Mouse (Mus musculus) heart, embryonic 15.5 days (tissue): ENCODE results near the gene Il27ra. TPM values are rescaled to one million over a fixed set of nuclear protein-coding genes. Genes with fewer than 3 reads are reported as not detected.
A peak's percentile ranks its signal among the peaks of the same experiment; 100 is the strongest.

Experiments used
- ATAC-seq: fragments of 200-750 bp; cut with Nextera tagmentation; replicated peaks from 2 replicates; pipeline ENCODE4 v1.8.0; 2017; ENCODE audit warnings: low read depth, moderate TSS enrichment; ENCODE audit not compliant: insufficient number of reproducible peaks, insufficient read depth, low FRiP score
- H3K27ac ChIP-seq: fragments of 300-500 bp; sonication (generic); 2 replicates; pipeline ENCODE4 v1.5.1; 2015; ENCODE audit warnings: mild to moderate bottlenecking, inconsistent platforms
- H3K27me3 ChIP-seq: fragments of 300-500 bp; sonication (generic); 2 replicates; pipeline ENCODE4 v1.6.1; 2015; ENCODE audit warnings: inconsistent platforms
- H3K36me3 ChIP-seq: fragments of 300-500 bp; sonication (generic); 2 replicates; pipeline ENCODE4 v1.6.1; 2015; ENCODE audit warnings: mild to moderate bottlenecking, inconsistent platforms
- H3K4me1 ChIP-seq: fragments of 300-500 bp; sonication (generic); replicated peaks from 2 replicates; pipeline ENCODE4 v1.6.1; 2015; ENCODE audit warnings: inconsistent platforms
- H3K4me2 ChIP-seq: fragments of 300-500 bp; sonication (generic); 2 replicates; pipeline ENCODE4 v1.6.1; 2015; ENCODE audit warnings: inconsistent platforms, mild to moderate bottlenecking, moderate library complexity
- H3K4me3 ChIP-seq: fragments of 300-500 bp; sonication (generic); 2 replicates; pipeline ENCODE4 v1.5.1; 2015; ENCODE audit warnings: mild to moderate bottlenecking, inconsistent platforms
- H3K9ac ChIP-seq: fragments of 300-500 bp; sonication (generic); 2 replicates; pipeline ENCODE4 v1.6.1; 2015; ENCODE audit warnings: mild to moderate bottlenecking, inconsistent platforms
- H3K9me3 ChIP-seq: fragments of 300-500 bp; sonication (generic); replicated peaks from 2 replicates; pipeline ENCODE4 v1.6.1; 2016; ENCODE audit warnings: inconsistent platforms
- WGBS: fragments of 180-500 bp; shearing (Covaris S2); methylation state at CpG from one replicate; pipeline ENCODE4 v1.1.7; 2015; ENCODE audit warnings: mixed read lengths; 5-methylcytosine and 5-hydroxymethylcytosine counted together
- polyA plus RNA-seq: library from polyadenylated mRNA; unstranded; fragments of >200 nt; fragmentation: Nextera tagmentation; extraction: Ambion mirVana; gene quantifications from 2 replicates; pipeline ENCODE4 v1.2.1, GENCODE M21; 2015

The Il27ra gene
- polyA plus RNA-seq, 1 experiment from 2014 or later, result 5.4 TPM

DNA sequence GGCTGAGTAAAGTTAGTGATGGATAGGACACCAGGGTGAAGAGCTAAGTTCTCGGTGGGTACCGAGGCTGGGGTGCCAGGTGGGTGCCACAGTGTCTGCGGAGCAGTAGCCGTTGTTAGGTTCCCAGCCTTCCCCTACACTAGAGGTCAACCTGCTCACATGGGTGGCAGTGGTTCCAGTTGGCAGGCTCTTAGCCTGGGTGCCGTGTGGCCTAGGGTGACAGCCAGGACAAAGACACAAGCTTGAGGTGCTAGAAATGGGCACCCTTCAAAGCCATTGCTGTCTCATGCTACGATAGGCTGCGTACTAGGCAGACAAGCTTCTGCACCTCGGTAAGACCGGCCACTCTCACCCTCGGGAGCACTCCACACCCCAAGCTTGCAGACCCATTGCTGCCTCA lies 29.9 kb upstream of the Il27ra start:
- no peak overlapping the region for H3K4me3 ChIP-seq
- H3K27me3 ChIP-seq, result no peaks in the 10 kb centered on the region
- ATAC-seq, result no peak
- peaks cover 54% of the 10 kb centered on the region for H3K4me1 ChIP-seq
- no peak overlapping the region for H3K4me2 ChIP-seq
- H3K36me3 ChIP-seq, result no peaks in the 10 kb centered on the region
- H3K27ac ChIP-seq, result no peak overlapping the region
- no peaks in the 10 kb centered on the region for H3K9me3 ChIP-seq
- 90% methylated on average over 10 of the region's 10 CpGs for WGBS
- no peak overlapping the region for H3K9ac ChIP-seq

DNA sequence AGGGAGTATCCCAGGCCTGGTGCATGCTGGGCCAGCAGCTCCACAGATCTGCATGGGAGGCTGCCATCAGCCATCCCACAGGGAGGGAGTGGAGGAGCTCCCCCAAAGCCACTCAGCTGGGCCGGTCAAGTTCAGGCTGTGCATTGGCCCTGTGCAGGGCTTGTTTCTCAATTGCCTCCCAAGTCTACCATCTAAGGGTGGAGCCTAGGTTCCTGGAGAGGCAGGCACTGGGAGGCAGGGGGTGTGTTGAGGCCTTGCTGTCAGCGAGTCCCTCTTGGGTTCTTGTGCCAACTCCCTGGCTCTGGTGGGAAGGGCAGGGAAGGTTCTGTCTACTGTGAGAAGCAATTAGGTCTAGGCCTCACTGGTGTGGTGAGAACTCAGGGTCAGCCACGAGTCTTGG lies 29.5 kb upstream of the Il27ra start:
- Histone ChIP-seq H3K27me3 (no peaks in the 10 kb centered on the region), H3K4me2 (no peak overlapping the region), H3K9me3 (no peaks in the 10 kb centered on the region), H3K4me1 (peaks cover 54% of the 10 kb centered on the region), H3K36me3 (no peaks in the 10 kb centered on the region), H3K4me3 (no peak overlapping the region), H3K27ac (no peak overlapping the region), H3K9ac (no peak overlapping the region)
- ATAC-seq, result no peak
- WGBS, result 42% methylated on average over 3 of the region's 3 CpGs

DNA sequence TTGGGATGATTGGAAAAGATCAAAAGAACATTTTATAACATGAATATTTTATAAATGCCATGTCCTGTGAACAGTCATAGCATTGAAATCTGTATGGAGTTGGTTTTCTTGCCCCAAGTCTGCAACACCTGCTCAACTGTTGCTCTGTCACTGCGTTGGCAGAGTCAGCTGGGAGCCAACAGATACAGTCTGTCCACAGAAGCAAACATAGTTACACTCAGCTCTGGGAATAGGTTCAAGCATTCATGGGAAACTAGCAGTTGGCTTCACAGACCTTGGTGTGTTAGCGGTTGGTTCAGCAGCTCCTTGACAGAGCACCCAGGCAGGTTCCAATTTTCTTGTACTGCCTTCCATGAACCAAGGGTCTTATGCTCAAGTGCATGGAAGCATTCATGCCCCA lies 28.3 kb upstream of the Il27ra start:
- H3K4me3 ChIP-seq, result no peak overlapping the region
- H3K36me3 ChIP-seq, result no peaks in the 10 kb centered on the region
- ATAC-seq, result no peak
- 62% methylated on average over 2 of the region's 2 CpGs for WGBS
- H3K27me3 ChIP-seq, result no peaks in the 10 kb centered on the region
- peak overlapping the region; percentile 9; the same call in 1 of the 2 replicates for H3K27ac ChIP-seq
- no peak overlapping the region for H3K9ac ChIP-seq
- H3K4me2 ChIP-seq, result no peak overlapping the region
- no peaks in the 10 kb centered on the region for H3K9me3 ChIP-seq
- peaks cover 54% of the 10 kb centered on the region for H3K4me1 ChIP-seq

DNA sequence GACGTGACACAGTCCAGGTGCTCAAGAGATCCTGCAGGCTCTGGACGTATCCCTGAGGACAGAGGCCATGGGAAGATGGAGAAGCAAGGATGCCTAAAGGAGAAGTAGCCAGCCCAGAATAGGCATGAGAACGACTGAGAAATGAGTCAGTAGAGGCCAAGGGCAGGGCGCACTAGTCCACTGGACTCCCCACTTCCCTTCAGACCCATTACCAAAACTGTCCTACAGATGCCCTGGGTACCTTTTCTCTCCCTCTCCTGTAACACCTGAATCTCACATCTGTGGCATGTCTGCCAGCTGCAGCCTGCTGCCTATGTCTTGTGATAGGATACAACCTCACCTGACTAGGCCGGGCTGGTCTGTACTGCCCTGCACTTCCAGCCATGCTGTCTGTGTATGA lies 27.9 kb upstream of the Il27ra start:
- H3K9ac ChIP-seq, result no peak overlapping the region

GRCm38 (mm10) chr8:84069750-84070149 lies 27.4 kb upstream of the Il27ra start:
- Histone ChIP-seq H3K36me3 (no peaks in the 10 kb centered on the region), H3K27ac (no peak overlapping the region), H3K4me3 (no peak overlapping the region), H3K9ac (no peak overlapping the region), H3K4me1 (peaks cover 56% of the 10 kb centered on the region), H3K9me3 (no peaks in the 10 kb centered on the region), H3K27me3 (no peaks in the 10 kb centered on the region), H3K4me2 (no peak overlapping the region)
- 72% methylated on average over 2 of the region's 2 CpGs for WGBS
- no peak for ATAC-seq

More for the DNA sequence above, 27.9 kb upstream of the Il27ra start:
- H3K4me2 ChIP-seq, result no peak overlapping the region
- H3K27me3 ChIP-seq, result no peaks in the 10 kb centered on the region
- WGBS, result 79% methylated on average over 5 of the region's 5 CpGs
- H3K4me1 ChIP-seq, result peaks cover 56% of the 10 kb centered on the region
- H3K36me3 ChIP-seq, result no peaks in the 10 kb centered on the region
- H3K27ac ChIP-seq, result peak overlapping the region; percentile 9; the same call in 1 of the 2 replicates
- no peak overlapping the region for H3K4me3 ChIP-seq
- no peak for ATAC-seq
- H3K9me3 ChIP-seq, result no peaks in the 10 kb centered on the region

DNA sequence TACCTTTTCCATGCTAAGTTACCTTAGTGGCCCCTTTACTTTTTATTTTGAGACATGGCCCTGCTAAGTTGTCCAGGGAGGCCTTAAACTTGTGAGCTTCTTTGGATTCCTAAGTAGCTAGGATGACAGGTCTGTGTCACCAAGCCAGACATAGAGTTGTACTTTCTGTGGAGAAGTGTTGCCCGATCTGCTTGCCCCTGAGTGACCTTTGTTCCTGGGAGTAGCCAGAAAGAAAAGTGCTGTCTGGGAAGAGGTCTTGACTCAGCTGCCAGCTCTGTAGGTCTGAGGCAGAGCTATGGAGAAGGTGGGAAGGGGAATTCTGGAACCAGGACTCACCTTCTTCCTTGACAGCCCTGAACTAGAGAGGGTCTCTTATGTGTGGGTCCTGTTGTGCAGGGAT lies 26.8 kb upstream of the Il27ra start:
- no peaks in the 10 kb centered on the region for H3K27me3 ChIP-seq
- no peak overlapping the region for H3K4me3 ChIP-seq
- H3K4me1 ChIP-seq, result peaks cover 56% of the 10 kb centered on the region
- ATAC-seq, result no peak
- H3K36me3 ChIP-seq, result no peaks in the 10 kb centered on the region
- H3K9ac ChIP-seq, result no peak overlapping the region
- WGBS, result 30% methylated on average over 1 of the region's 1 CpGs
- no peaks in the 10 kb centered on the region for H3K9me3 ChIP-seq
- H3K27ac ChIP-seq, result peak overlapping the region; percentile 55
- peak overlapping the region; percentile 19; the same call in 1 of the 2 replicates for H3K4me2 ChIP-seq

DNA sequence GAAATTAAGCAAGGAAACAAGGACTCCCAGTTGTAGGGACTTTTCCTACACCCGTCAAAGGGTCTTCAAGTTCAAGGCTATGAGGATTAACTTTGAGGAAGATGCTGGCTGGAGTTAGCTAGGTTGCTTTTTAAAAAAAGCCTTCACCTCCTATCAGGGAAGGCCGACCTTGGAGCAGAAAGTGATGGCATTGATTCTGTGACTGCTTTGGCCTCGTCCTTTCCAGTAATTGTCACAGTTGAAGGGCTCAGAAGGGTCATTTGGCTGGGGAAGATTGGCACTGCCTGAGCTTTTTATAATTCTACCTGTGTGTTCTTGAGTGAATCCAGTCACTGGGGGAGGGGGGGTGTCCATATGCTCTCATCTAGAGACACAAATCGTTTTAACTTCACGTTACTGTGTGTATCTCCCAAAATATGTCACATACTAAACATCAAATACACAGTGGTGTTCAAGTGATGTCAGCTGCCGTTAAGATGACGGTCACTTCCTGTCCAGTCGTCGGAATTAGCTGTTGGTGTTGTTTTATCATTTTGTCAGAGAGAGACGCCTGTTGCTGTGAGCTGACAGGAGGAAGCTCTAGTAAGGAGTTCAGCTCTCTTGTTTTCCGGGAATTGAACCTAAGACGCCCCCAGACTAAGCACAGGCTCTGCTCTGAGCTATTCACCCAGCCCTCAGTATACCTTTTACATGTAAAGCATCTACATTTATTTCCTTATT lies 26.1 kb upstream of the Il27ra start:
- no peak overlapping the region; the same call in 1 of the 2 replicates for H3K9ac ChIP-seq
- 45% methylated on average over 12 of the region's 12 CpGs for WGBS
- H3K4me1 ChIP-seq, result peaks cover 56% of the 10 kb centered on the region
- H3K4me2 ChIP-seq, result peak overlapping the region; percentile 58; the same call in 1 of the 2 replicates
- no peaks in the 10 kb centered on the region for H3K36me3 ChIP-seq
- no peak for ATAC-seq
- H3K9me3 ChIP-seq, result no peaks in the 10 kb centered on the region
- H3K27ac ChIP-seq, result peak overlapping the region; percentile 55
- H3K27me3 ChIP-seq, result no peaks in the 10 kb centered on the region
- H3K4me3 ChIP-seq, result no peak overlapping the region

DNA sequence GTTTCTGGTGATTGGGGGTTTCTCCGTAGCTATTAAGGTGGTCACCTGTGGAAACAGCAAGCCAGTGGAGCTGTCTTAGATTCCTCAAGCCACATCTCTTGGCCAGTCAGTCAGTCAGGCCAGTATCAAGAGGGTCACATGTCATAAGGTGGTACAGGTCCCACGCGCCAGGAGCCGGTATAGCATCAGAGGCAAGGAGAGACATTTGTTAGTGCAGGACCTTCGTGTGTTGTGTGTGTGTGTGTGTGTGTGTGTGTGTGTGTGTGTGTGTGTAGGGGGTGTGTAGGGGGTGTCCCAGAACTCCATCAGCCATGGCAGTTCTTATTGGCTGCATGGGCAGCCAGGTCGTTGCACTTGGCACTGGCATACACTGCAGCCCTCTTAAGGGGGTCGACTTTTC lies 25.5 kb upstream of the Il27ra start:
- no peaks in the 10 kb centered on the region for H3K27me3 ChIP-seq

DNA sequence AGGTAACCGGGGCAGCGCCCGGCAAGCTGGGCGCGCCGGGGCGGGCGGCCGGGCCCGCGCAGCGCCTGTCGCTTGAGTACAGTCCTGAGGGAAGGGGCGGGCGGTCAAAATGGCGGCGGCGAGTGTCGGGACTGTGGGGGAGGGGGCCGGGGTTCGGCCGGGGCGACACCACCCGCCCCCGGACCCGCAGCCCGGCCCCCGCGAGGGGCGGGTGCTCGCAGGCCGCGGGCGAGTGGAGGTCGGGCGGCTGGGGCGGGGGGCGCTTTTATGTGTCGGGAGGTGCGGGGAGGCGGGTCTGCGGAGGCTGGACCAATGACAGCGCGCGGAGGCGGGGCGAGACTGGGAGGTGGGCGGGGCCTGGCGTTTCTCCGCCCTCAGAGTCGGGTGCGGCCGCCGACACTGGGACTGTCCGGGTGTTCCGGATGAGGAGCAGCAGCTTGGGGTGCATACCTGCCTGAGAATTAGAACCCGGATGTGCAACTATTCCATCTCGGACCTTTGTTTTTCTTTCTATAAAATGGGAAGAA lies 24.7 kb upstream of the Il27ra start:
- Histone ChIP-seq H3K4me1 (peaks cover 48% of the 10 kb centered on the region), H3K9me3 (no peaks in the 10 kb centered on the region), H3K36me3 (no peaks in the 10 kb centered on the region), H3K27ac (peak overlapping the region; percentile 95), H3K27me3 (no peaks in the 10 kb centered on the region), H3K4me2 (peak overlapping the region; percentile 58), H3K9ac (peak overlapping the region; percentile 78), H3K4me3 (peak overlapping the region; percentile 85)
- under 1% methylated on average over 57 of the region's 58 CpGs for WGBS
- ATAC-seq, result peak; percentile 72

More for the DNA sequence above, 25.5 kb upstream of the Il27ra start:
- no peak for ATAC-seq
- Histone ChIP-seq H3K4me2 (peak overlapping the region; percentile 58), H3K27ac (peak overlapping the region; percentile 95; the same call in 1 of the 2 replicates), H3K4me3 (peak overlapping the region; percentile 85), H3K4me1 (peaks cover 51% of the 10 kb centered on the region), H3K9me3 (no peaks in the 10 kb centered on the region), H3K9ac (no peak overlapping the region; the same call in 1 of the 2 replicates), H3K36me3 (no peaks in the 10 kb centered on the region)
- 71% methylated on average over 7 of the region's 7 CpGs for WGBS

DNA sequence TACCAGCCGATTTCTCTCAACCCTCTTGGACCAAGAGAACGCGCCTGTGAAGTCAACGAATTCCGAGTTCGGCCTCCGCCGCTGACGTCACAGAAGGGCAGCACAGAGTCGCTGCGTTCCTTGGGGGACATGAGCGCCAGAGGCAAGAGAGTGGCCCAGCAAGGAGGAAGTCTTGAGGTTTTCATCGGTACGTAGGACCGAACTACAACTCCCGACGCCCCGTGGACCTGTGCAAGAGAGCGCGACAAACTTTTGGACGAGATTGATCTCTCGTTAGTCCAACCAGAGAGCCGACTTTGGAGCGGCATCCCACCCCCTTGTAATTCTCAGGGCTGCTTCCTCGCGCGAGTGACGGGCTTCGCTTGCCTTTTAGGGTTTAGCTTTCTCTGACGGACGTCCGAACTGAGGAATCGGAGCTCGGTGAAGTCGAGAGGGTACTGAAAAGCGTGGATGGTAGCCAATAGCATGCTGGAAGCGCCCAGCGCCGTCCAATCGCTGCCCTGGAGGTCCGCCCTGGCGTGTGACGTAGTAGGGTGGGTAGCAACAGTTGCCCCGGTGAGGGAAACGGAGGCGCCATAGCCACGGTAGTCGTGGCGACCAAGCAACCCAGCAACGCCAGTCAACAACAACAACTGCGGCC lies 24.0 kb upstream of the Il27ra start, which contains the start of gene Rfx1:
Gene Rfx1 (plus strand): TSS at position 544 of the 640 bp plus-strand sequence.
- Histone ChIP-seq H3K4me1 (peaks cover 41% of the 10 kb centered on the region), H3K4me3 (peak within 1 kb of the TSS; percentile 85), H3K9me3 (no peaks in the 10 kb centered on the region), H3K27ac (peak within 1 kb of the TSS; percentile 95), H3K36me3 (no peaks in the 10 kb centered on the region), H3K4me2 (peak within 1 kb of the TSS; percentile 82), H3K9ac (peak within 1 kb of the TSS; percentile 80), H3K27me3 (no peaks in the 10 kb centered on the region)
- peak; percentile 97 for ATAC-seq
- under 1% methylated on average over 51 of the region's 51 CpGs for WGBS

- 24% methylated on average over 5 of the region's 5 CpGs for WGBS
- ATAC-seq, result no peak
Observed at GRCm38 (mm10) chr8:84065457-84066072, 23.2 kb upstream of the Il27ra start.

More at GRCm38 (mm10) chr8:84065457-84066072, 23.2 kb upstream of the Il27ra start:
- peak overlapping the region; percentile 93 for H3K27ac ChIP-seq
- H3K9me3 ChIP-seq, result no peaks in the 10 kb centered on the region
- no peaks in the 10 kb centered on the region for H3K27me3 ChIP-seq
- H3K4me1 ChIP-seq, result peaks cover 33% of the 10 kb centered on the region
- H3K36me3 ChIP-seq, result no peaks in the 10 kb centered on the region
- peak overlapping the region; percentile 85 for H3K4me3 ChIP-seq
- H3K4me2 ChIP-seq, result peak overlapping the region; percentile 82
- H3K9ac ChIP-seq, result peak overlapping the region; percentile 80
